Comparison of ENCODE assay signal across 18 mouse cellular contexts in genomic region chr4:85879376-85879775, GRCm38 (mm10).
DNase-seq lines count a peak whose midpoint lies in the region; ATAC-seq lines count a peak whose summit lies in the region.
"Had no signal": no experiment of that assay in that cellular context is flagged by ENCODE, and none has a peak within 500 bp of the region (broad histone marks: within the 10 kb centered on the region; RNA-seq: fewer than 3 reads in every experiment).

No protein-coding gene starts in this region.

- DNase-seq in heart, adult 11 months = peak; percentile 85
- DNase-seq in heart, postnatal 4 days = no peak
- no peak for DNase-seq in kidney, adult 8-10 months
- peak; percentile 9 to 29 for DNase-seq in adrenal gland, postnatal 36 days
- no peak for DNase-seq in layer of hippocampus, adult 18-20 months (ENCODE audit: low spot score in 2 of 2)
- DNase-seq in right cerebral cortex, postnatal 25 days = no peak
- DNase-seq: cerebellum, adult 11-12 months; cerebellum, adult 9-10 months; gastrocnemius, postnatal 36 days; heart, adult 18-20 months had no signal

- H3K9ac ChIP-seq in kidney, embryonic 15.5 days = no peak overlapping the region
- H3K9ac ChIP-seq: embryonic facial prominence, embryonic 12.5 days; forebrain, embryonic 15.5 days; heart, embryonic 15.5 days; hindbrain, embryonic 15.5 days had no signal

- H3K27ac ChIP-seq in kidney, embryonic 15.5 days = 0 out of 2 replicates have a peak overlapping the region, but pooled peaks have one; percentile 6
- H3K27ac ChIP-seq: embryonic facial prominence, embryonic 12.5 days; forebrain, embryonic 15.5 days; heart, embryonic 15.5 days; hindbrain, embryonic 15.5 days had no signal

- peaks cover 10% of the 10 kb centered on the region; the same call in 1 of the 2 replicates for H3K4me1 ChIP-seq in kidney, embryonic 15.5 days
- H3K4me1 ChIP-seq: embryonic facial prominence, embryonic 12.5 days; forebrain, embryonic 15.5 days; heart, embryonic 15.5 days; hindbrain, embryonic 15.5 days had no signal

- no peaks in the 10 kb centered on the region for H3K27me3 ChIP-seq in kidney, embryonic 15.5 days
- H3K27me3 ChIP-seq: CH12.LX; embryonic facial prominence, embryonic 12.5 days; forebrain, embryonic 15.5 days; heart, embryonic 15.5 days; hindbrain, embryonic 15.5 days had no signal

- no peak overlapping the region for H3K4me3 ChIP-seq in kidney, embryonic 15.5 days (replicated peaks)
- H3K4me3 ChIP-seq: embryonic facial prominence, embryonic 12.5 days; forebrain, embryonic 15.5 days; heart, embryonic 15.5 days; hindbrain, embryonic 15.5 days had no signal

- no peaks in the 10 kb centered on the region for H3K9me3 ChIP-seq in kidney, embryonic 15.5 days (replicated peaks)
- H3K9me3 ChIP-seq: embryonic facial prominence, embryonic 12.5 days; forebrain, embryonic 15.5 days; heart, embryonic 15.5 days; hindbrain, embryonic 15.5 days had no signal

- no peaks in the 10 kb centered on the region for H3K36me3 ChIP-seq in kidney, embryonic 15.5 days
- H3K36me3 ChIP-seq: embryonic facial prominence, embryonic 12.5 days; forebrain, embryonic 15.5 days; heart, embryonic 15.5 days; hindbrain, embryonic 15.5 days had no signal

- 50% methylated on average over 6 of the region's 6 CpGs for WGBS in kidney, embryonic 15.5 days

- H3K4me2 ChIP-seq in kidney, embryonic 15.5 days = no peak overlapping the region
- H3K4me2 ChIP-seq: embryonic facial prominence, embryonic 12.5 days; forebrain, embryonic 15.5 days; heart, embryonic 11.5 days; heart, embryonic 15.5 days; hindbrain, embryonic 15.5 days had no signal

- no peak for ATAC-seq in kidney, embryonic 15.5 days (replicated peaks; ENCODE audit: low FRiP score)
- ATAC-seq: forebrain, embryonic 15.5 days; intestine, embryonic 16.5 days had no signal

Comparison
In these comparisons a context has a peak if more than half of its experiments do, and no peak if none do; other contexts are left out.
1. DNase-seq: peak in heart, adult 11 months (single experiment) and adrenal gland, postnatal 36 days (2 of 2); none in heart, postnatal 4 days (single experiment), kidney, adult 8-10 months (0 of 2), layer of hippocampus, adult 18-20 months (0 of 2) and right cerebral cortex, postnatal 25 days (single experiment).